Mouse (Mus musculus) forebrain, embryonic 15.5 days (tissue): ENCODE measurements around the gene Rab12. TPM values are rescaled to one million over a fixed set of nuclear protein-coding genes. Genes with fewer than 3 reads are reported as not detected.

Source experiments
- ATAC-seq: fragments of 200-750 bp; cut with Nextera tagmentation; replicated peaks from 2 replicates; pipeline ENCODE4 v1.8.0; 2017; ENCODE audit warnings: mild to moderate bottlenecking, moderate TSS enrichment, moderate library complexity
- H3K27ac ChIP-seq: fragments of 300-500 bp; sonication (generic); replicated peaks from 2 replicates; pipeline ENCODE4 v1.5.1; 2015; ENCODE audit warnings: mild to moderate bottlenecking, inconsistent platforms
- H3K27me3 ChIP-seq: fragments of 300-500 bp; sonication (generic); 2 replicates; pipeline ENCODE4 v1.6.1; 2015; ENCODE audit warnings: inconsistent platforms
- H3K36me3 ChIP-seq: fragments of 300-500 bp; sonication (generic); 2 replicates; pipeline ENCODE4 v1.6.1; 2015; ENCODE audit warnings: mild to moderate bottlenecking, inconsistent platforms
- H3K4me1 ChIP-seq: fragments of 300-500 bp; sonication (generic); 2 replicates; pipeline ENCODE4 v1.6.1; 2015; ENCODE audit warnings: inconsistent platforms
- H3K4me2 ChIP-seq: fragments of 300-500 bp; sonication (generic); replicated peaks from 2 replicates; pipeline ENCODE4 v1.6.1; 2015; ENCODE audit warnings: mild to moderate bottlenecking, inconsistent platforms
- H3K4me3 ChIP-seq: fragments of 300-500 bp; sonication (generic); 2 replicates; pipeline ENCODE4 v1.5.1; 2015; ENCODE audit warnings: mild to moderate bottlenecking, inconsistent platforms
- H3K9ac ChIP-seq: fragments of 300-500 bp; sonication (generic); replicated peaks from 2 replicates; pipeline ENCODE4 v1.6.1; 2015; ENCODE audit warnings: mild to moderate bottlenecking, inconsistent platforms
- H3K9me3 ChIP-seq: fragments of 300-500 bp; sonication (generic); 2 replicates; pipeline ENCODE4 v1.6.1; 2016; ENCODE audit warnings: inconsistent platforms
- WGBS: fragments of 180-500 bp; shearing (Covaris S2); methylation state at CpG from one replicate; pipeline ENCODE4 v1.1.7; 2015; ENCODE audit warnings: mixed read lengths; 5-methylcytosine and 5-hydroxymethylcytosine counted together
- polyA plus RNA-seq: library from polyadenylated mRNA; unstranded; fragments of >200 nt; fragmentation: Nextera tagmentation; extraction: Ambion mirVana; gene quantifications from 2 replicates; pipeline ENCODE4 v1.2.1, GENCODE M21; 2015

The Rab12 gene
- polyA plus RNA-seq, 1 experiment from 2014 or later, result 77.0 TPM

DNA sequence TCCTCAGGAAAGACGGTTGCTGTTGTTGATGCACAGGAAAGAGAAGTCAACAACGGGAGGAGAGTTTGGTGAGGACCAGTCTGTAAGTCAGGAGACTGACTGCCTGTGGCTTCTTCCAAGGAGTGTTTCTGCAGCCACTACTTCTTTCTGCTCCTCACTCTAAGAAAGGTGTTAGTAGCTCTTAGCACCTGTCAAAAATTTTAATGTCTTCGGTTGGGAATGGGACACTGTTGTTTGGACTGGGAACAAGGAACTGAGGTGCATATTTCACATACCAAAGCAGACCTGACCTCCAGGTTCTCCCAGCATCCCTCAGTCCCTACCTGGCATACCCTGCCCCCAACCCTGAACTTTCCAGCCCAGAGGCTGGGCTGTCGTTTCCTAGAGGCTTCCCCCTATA, 48.3 kb downstream of the Rab12 start:
- ATAC-seq, result no peak
- 85% methylated on average over 4 of the region's 4 CpGs for WGBS
- no peak overlapping the region for H3K4me3 ChIP-seq
- no peaks in the 10 kb centered on the region for H3K36me3 ChIP-seq
- H3K4me1 ChIP-seq, result peaks cover 8% of the 10 kb centered on the region; the same call in 1 of the 2 replicates
- no peak overlapping the region for H3K27ac ChIP-seq
- H3K9ac ChIP-seq, result no peak overlapping the region
- H3K27me3 ChIP-seq, result no peaks in the 10 kb centered on the region
- H3K9me3 ChIP-seq, result no peaks in the 10 kb centered on the region
- H3K4me2 ChIP-seq, result no peak overlapping the region

DNA sequence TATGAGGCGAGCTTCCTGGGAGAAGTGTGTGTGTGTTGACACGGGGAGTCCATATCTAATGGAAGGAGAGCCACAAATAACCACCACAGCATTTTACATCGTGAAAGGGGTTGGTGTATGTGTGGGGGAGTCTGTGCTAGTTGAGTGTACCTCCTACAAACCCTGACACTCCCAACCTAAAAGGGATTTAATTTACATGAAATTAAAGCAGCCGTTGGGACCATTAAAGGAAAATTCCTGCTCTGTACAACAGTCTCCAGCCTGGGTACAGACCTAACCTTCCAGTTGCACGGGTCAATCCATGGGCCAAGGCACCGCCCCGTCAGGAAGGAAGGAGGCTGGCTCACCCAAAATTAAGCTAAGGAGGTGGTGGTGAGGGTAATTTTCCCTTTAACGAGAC, 49.5 kb downstream of the Rab12 start:
- H3K36me3 ChIP-seq, result no peaks in the 10 kb centered on the region
- no peak overlapping the region for H3K4me2 ChIP-seq
- H3K4me3 ChIP-seq, result no peak overlapping the region
- ATAC-seq, result peak; percentile 38; the same call in 1 of the 2 replicates
- no peak overlapping the region for H3K27ac ChIP-seq
- WGBS, result 15% methylated on average over 8 of the region's 8 CpGs
- no peaks in the 10 kb centered on the region for H3K9me3 ChIP-seq
- peaks cover 8% of the 10 kb centered on the region; the same call in 1 of the 2 replicates for H3K4me1 ChIP-seq
- no peak overlapping the region for H3K9ac ChIP-seq
- H3K27me3 ChIP-seq, result no peaks in the 10 kb centered on the region

DNA sequence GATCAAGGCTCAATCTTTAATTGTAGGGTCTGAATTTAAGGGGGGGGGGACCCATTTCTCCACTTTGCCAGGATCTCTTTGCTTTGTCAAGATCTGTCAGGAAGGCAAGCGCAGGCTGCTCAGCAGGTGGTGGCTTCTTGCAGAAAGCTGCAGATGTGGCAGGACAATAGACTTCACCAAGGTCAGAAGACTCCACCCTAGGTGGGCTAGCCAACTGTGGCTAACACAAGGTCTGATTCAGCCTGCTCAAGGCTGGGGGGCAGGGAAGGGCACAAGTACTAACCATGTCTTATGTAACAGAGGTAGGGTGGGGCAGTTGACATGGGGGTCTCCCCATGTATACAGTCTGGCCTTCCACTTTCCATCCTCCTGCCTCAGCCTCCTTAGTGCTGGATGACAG, 62.3 kb downstream of the Rab12 start:
- no peaks in the 10 kb centered on the region for H3K4me1 ChIP-seq
- 30% methylated on average over 1 of the region's 1 CpGs for WGBS
- no peak overlapping the region for H3K9ac ChIP-seq
- no peak overlapping the region for H3K27ac ChIP-seq
- no peak overlapping the region for H3K4me3 ChIP-seq
- no peaks in the 10 kb centered on the region for H3K27me3 ChIP-seq
- no peak overlapping the region for H3K4me2 ChIP-seq
- no peak for ATAC-seq
- no peaks in the 10 kb centered on the region for H3K9me3 ChIP-seq
- no peaks in the 10 kb centered on the region for H3K36me3 ChIP-seq

DNA sequence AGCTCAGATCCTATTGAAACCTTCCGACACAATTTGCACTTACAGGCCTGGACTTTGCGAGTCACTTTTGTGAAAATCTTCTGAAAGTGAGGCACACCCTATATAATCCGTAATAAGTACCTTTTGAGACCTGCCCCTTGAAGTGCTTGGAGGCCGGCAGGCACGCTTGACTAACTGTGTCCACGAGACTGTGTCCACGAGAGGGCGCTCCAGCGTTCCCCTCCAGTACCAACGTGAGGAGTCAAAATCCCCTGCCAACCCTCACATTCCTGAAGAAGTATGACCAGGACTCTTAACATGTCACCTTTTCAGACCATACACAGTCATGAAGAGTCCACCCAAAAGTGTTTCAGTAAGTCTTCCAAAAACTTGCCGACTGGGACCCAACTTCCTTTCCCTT, 68.4 kb downstream of the Rab12 start:
- no peak overlapping the region for H3K4me3 ChIP-seq
- no peak for ATAC-seq
- peaks cover 36% of the 10 kb centered on the region for H3K4me1 ChIP-seq
- no peak overlapping the region for H3K27ac ChIP-seq
- WGBS, result under 1% methylated on average over 11 of the region's 11 CpGs
- H3K9ac ChIP-seq, result no peak overlapping the region
- no peaks in the 10 kb centered on the region for H3K36me3 ChIP-seq
- H3K9me3 ChIP-seq, result no peaks in the 10 kb centered on the region
- no peaks in the 10 kb centered on the region for H3K27me3 ChIP-seq
- H3K4me2 ChIP-seq, result peak overlapping the region; percentile 86; the same call in 1 of the 2 replicates

DNA sequence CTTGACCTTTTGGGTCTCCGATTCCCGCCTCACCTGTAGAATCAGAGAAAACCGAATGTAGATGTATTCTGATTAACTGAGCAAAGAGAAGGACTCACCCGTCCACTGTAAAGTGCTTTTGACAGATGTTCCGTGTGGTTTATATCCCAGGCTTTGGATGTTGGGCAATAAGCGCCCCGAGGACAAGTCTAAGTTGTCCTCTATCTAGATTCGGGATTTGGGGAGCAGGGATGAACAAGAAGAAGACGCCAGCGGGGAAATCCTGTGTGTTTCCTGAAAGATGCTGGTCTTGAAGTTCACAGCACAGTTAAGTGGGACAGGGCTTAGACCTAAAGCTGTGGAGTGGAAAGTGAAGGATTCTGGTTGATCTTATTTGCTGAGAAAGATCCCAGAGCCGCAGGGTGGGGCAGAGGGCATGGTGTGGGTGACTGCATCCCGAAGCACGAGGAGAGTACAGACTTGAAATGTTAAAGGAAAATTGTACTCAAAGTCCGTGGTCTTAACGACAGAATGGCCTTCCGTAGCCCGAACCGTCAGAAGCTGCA, 68.9 kb downstream of the Rab12 start:
- no peaks in the 10 kb centered on the region for H3K9me3 ChIP-seq
- WGBS, result 4% methylated on average over 18 of the region's 18 CpGs
- H3K36me3 ChIP-seq, result no peaks in the 10 kb centered on the region
- no peaks in the 10 kb centered on the region for H3K27me3 ChIP-seq
- no peak overlapping the region for H3K27ac ChIP-seq
- peak overlapping the region; percentile 86 for H3K4me2 ChIP-seq
- H3K4me1 ChIP-seq, result peaks cover 41% of the 10 kb centered on the region
- peak overlapping the region; percentile 87 for H3K4me3 ChIP-seq
- H3K9ac ChIP-seq, result peak overlapping the region; percentile 86; the same call in 1 of the 2 replicates
- no peak for ATAC-seq

DNA sequence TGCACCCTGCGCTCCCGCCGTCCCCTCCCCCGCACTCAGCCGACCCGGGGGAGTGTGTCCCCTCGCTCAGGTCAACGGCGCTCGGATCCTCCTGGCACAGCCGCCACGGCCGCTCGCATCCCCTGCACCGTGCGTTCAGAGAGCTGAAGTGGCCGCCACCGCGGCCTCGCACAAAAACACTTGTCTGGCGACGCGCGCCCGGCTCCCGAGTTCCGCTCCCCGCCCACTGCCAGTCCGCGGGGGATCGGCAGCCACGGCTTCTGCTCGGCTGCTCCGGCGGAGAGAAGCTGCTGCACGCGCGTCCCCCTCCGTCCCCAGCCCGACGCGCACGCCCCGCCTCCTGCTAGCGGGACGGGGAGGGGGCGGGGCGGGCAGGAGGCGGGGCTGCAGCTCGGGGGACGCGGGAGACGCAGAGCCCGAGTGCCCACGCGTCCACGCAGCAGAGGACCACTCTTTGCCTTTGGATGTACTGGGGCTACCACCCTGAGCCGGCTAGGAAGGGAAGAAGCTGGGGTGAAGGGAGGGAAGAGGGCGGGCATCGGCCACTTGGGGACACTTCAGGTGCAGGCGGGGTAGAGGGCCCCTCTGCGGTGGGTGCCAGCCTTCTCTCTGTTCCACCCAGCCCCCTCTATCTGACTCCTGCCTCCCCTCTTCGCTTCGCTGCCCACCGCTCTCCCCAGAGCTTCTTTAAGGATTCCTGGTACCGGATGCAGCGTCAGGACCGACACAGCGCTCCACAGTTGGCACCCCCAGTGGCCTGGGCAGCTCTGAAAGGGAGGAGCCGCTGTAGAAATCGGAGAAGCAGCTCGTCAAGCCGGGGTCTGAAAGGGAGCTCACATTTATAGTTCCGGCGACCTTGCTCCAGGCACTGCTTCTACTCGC, 69.8 kb downstream of the Rab12 start, which contains the start of gene Mtcl1:
TSS of gene Mtcl1 (minus strand) at position 291 of the 882 bp plus-strand sequence.
- peak; percentile 88 for ATAC-seq
- no peaks in the 10 kb centered on the region for H3K27me3 ChIP-seq
- peaks cover 48% of the 10 kb centered on the region for H3K4me1 ChIP-seq

DNA sequence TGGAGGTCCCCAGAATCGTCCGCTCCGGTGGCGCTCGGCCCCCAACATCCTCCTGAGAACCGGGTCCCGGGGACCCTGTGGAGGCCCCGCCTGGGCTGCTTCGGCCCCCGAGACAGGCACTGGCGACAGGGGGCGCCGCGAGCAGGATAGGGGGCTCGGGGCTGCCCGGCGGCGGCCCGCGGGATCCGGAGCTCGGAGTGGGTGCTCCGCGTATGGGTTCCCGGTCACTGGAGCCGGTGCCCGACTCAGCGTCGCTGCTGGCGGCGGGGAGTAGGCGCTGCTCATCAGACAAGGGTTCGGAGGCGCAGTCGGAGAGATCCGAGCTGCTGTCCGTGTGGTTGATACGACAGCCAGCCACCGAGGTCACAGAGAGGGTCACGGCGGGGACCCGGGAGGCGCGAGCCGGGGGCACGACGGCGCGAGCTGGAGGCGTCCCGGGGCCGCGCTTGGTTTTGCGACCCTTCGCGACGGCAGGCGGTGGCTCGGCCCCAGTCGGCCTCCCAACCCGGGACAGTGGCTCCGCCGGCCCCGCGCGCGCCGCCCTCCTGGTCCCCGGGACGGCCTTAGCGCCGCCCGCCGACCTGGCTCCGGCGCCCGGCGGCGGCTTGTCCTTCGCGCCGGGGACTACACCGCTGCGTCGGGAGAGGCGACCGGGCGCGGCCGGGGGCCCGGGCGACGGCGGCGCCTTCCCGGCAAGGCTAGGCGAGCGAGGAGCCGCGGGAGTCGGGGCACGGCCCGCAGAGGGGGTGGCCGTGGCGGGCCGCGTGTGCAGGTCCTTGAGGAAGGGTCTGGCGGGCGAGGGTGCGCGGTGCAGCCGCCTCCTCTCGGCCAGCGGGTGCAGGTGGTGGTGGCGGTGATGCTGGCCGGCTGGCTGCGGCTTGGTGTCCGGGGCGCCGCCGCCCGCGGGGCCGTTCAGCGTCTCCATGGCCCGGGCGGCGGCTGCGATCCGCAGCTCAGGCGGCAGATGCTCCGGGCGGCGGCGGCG, 70.8 kb downstream of the Rab12 start:
- Histone ChIP-seq H3K9me3 (no peaks in the 10 kb centered on the region), H3K4me3 (peak overlapping the region; percentile 87), H3K36me3 (no peaks in the 10 kb centered on the region), H3K27ac (peak overlapping the region; percentile 93), H3K4me2 (peak overlapping the region; percentile 86), H3K27me3 (no peaks in the 10 kb centered on the region), H3K9ac (peak overlapping the region; percentile 86), H3K4me1 (peaks cover 55% of the 10 kb centered on the region)
- peak; percentile 33 for ATAC-seq
- WGBS, result under 1% methylated on average over 103 of the region's 136 CpGs

More for the DNA sequence above, 69.8 kb downstream of the Rab12 start, which contains the start of gene Mtcl1:
- under 1% methylated on average over 68 of the region's 76 CpGs for WGBS
- Histone ChIP-seq H3K9me3 (no peaks in the 10 kb centered on the region), H3K36me3 (no peaks in the 10 kb centered on the region), H3K9ac (peak within 1 kb of the TSS; percentile 86), H3K27ac (peak within 1 kb of the TSS; percentile 93), H3K4me3 (peak within 1 kb of the TSS; percentile 87), H3K4me2 (peak within 1 kb of the TSS; percentile 86)

GRCm38 (mm10) chr17:66447978-66448377, 71.6 kb downstream of the Rab12 start:
- Histone ChIP-seq H3K27me3 (no peaks in the 10 kb centered on the region), H3K4me3 (peak overlapping the region; percentile 87), H3K27ac (peak overlapping the region; percentile 93), H3K4me2 (peak overlapping the region; percentile 86), H3K36me3 (no peaks in the 10 kb centered on the region), H3K9me3 (no peaks in the 10 kb centered on the region), H3K4me1 (peaks cover 59% of the 10 kb centered on the region), H3K9ac (peak overlapping the region; percentile 86)
- ATAC-seq, result no peak
- 2% methylated on average over 13 of the region's 13 CpGs for WGBS

GRCm38 (mm10) chr17:66447007-66447312, 72.6 kb downstream of the Rab12 start:
- no peaks in the 10 kb centered on the region for H3K9me3 ChIP-seq
- peak overlapping the region; percentile 87 for H3K4me3 ChIP-seq
- peak overlapping the region; percentile 86 for H3K4me2 ChIP-seq
- peaks cover 59% of the 10 kb centered on the region for H3K4me1 ChIP-seq
- no peaks in the 10 kb centered on the region for H3K36me3 ChIP-seq
- H3K27ac ChIP-seq, result no peak overlapping the region
- peak overlapping the region; percentile 86 for H3K9ac ChIP-seq
- 40% methylated on average over 7 of the region's 7 CpGs for WGBS
- H3K27me3 ChIP-seq, result no peaks in the 10 kb centered on the region
- ATAC-seq, result no peak

DNA sequence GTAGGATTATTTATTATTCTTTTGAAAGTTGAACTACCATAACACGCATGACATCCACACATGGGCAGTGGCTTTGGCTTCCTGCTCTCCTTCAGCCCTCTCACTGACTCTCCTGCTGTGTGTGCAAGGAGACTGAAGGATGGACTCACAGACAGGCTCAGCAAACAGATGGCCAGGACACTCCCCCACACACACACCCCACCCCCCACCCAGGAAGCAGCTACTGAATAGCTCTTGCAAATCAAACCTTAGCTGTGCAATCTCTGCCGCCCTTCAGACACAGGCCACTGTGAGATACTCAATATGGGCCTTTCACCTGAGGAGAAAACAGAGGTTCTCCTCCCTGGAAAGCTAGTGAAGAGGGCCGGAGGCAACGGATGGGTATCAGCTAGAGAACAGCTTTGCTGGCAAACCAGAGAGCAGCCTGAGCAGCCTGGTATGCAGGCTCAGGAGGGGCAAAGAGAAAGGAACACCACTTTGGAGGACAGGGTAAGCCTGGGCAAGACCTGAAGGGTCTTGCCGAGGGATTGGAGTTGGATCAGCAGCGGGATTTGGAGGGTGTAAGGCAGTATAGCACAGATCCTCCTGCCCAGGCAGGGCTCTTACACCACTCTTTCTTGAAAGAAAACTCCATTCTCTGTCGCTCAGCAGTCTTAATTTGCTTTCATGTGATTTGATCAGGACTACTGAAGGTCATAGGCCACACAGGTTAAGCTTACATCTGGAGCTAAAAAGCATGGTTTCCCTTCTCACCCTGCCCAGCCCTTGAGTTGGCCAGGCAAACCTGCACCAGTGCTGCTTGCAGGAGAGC, 73.1 kb downstream of the Rab12 start:
- no peaks in the 10 kb centered on the region for H3K27me3 ChIP-seq
- peak overlapping the region; percentile 86 for H3K9ac ChIP-seq
- peak overlapping the region; percentile 86 for H3K4me2 ChIP-seq
- no peak for ATAC-seq
- H3K27ac ChIP-seq, result 0 out of 2 replicates have a peak overlapping the region, but pooled peaks have one; percentile 39
- no peaks in the 10 kb centered on the region for H3K36me3 ChIP-seq
- H3K9me3 ChIP-seq, result no peaks in the 10 kb centered on the region
- H3K4me3 ChIP-seq, result peak overlapping the region; percentile 87
- peaks cover 60% of the 10 kb centered on the region for H3K4me1 ChIP-seq
- whole genome bisulfite sequencing, result 31% methylated on average over 7 of the region's 7 CpGs
